Mouse (Mus musculus) heart, postnatal 0 days (tissue): ENCODE results near the gene Tomm5.

ENCODE experiments used
- CTCF ChIP-seq: IDR thresholded peaks from 2 replicates; pipeline ENCODE4 v1.5.1; 2016; ENCODE audit warnings: antibody characterized with exemption, control low read depth, low read depth
- EP300 ChIP-seq: IDR thresholded peaks from 2 replicates; pipeline ENCODE4 v1.6.1; 2016; ENCODE audit warnings: antibody characterized with exemption, low read depth

DNA sequence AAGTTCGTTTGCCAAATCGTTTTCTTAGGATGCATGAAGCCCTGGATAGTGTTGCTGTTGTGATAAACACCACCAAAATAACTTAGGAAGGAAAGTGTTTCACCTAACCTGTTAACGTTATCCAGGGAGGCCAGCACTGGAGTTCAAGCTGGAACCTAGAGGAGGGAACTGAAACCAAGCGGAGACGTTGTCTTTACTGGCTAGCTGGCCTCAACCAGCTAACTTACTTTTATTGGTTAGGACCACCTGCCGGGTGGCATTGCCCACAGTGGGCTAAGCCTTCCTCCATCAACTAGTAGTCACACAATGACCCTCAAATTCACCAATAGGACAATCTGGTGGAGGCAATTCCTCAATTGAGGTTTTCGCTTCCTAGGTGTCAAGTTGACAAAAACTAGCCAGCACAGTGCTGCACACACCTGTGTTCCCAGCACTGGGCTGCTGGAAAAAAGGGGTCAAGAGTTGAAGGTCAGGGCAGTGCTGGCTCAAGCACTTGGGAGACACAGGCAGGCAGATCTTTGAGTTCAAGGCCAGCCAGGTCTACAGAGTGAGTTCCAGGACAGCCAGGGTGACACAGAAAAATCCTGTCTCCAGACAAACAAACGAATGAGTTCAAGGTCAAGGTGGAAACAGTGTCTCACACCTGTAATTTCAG is 669 bp upstream of the Tomm5 start:
- no peak for TF ChIP-seq EP300
- no peak for TF ChIP-seq CTCF
